Mouse (Mus musculus) mesoderm, embryonic 11.5 days (tissue): ENCODE measurements around the gene Treml4.
A peak's percentile ranks its signal among the peaks of the same experiment; 100 is the strongest.

Source experiments
- DNase-seq: peaks from one replicate; pipeline ENCODE4 v3.0.0-alpha.2; 2012; ENCODE audit warnings: low read depth, low spot score

Treml4 gene

GRCm38 (mm10) chr17:48263741-48264362, at the start of gene Treml4:
Gene Treml4 (plus strand): TSS chr17:48264295.
- DNase-seq = no peak

DNA sequence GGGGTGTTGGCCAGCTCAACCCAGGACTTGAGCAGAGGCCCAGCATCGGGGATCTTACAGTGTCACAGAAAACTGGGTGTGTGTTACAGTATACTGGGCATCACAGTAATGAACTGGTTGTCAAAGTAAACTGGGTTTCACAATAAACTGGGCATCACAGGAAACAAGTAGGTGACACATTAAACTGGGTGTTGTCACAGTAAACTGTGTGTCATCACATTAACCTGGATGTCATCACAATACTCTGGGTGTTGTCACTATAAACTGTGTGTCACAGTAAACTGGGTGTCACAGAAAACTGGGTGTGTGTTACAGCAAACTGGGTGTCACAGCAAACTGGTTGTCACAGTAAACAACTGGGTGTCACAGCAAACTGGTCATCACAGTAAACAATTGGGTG, 48.7 kb upstream of the Treml4 start:
- no peak for DNase-seq

DNA sequence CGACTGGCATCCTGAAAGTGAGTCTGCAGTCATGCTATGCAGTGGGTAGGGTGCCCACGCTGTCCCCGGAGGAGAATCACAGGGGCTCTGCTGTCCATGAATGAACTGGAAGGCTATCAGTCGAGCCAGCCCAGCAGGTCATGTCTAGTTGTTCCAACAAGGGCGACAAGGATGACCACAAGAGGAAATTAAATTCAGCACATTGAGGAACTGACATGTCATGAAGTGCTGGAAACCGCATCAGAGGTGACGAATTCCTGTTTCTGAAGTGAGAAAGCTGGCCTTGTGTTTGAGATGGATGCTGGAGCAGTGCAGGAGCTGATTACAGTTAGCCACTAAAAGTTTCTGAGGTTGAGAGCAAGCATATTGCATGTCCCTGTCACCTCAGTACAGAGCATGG, 33.4 kb upstream of the Treml4 start:
- DNase-seq = no peak

- DNase-seq = no peak
Measured at GRCm38 (mm10) chr17:48232518-48232917, 31.6 kb upstream of the Treml4 start, which contains the start of gene Trem1. Gene Trem1 (plus strand): TSS chr17:48232768.

- no peak for DNase-seq
Measured at GRCm38 (mm10) chr17:48233789-48234188, 30.3 kb upstream of the Treml4 start.

DNA sequence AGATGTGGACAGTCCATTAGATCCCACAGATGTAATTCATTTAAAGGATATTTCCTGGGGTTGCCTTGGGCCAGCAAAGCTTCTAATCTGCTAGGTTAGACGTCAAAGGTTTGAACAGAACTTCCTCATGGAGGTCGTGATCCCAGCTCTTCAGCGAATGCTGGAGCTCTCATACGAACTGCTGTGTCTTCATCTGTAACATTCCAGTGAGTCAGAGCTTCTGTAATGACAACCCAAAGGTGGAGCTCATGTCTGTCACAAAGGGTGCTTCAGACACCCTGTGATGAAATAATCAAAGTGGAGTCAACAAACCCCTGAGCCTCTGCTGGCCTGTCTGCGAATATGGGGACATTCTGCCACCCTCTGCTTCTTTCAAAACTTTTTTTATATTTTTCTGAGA, 29.5 kb upstream of the Treml4 start:
- DNase-seq = no peak

- DNase-seq = peak; percentile 58
Measured at GRCm38 (mm10) chr17:48235773-48236370, 28.2 kb upstream of the Treml4 start.

DNA sequence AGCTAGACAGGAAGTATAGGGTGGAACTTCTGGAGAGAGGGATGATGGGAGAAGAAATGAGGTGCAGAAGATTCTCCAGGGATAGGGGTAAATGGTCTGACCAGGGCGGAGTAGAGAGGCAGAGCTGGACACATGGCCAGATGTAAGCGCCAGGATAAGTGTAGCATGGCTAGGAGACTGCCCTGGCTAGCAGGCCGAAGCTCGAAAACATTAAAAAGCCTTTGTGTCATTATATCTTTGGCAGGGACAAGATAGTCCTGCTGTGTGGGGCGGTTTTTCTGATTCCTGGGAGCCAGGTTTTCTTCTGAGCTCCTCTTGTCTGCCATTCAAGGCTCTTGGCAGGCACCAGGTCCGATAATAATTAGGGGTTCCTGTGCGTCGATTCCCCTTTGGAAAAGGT, 26.5 kb upstream of the Treml4 start:
- DNase-seq = no peak

GRCm38 (mm10) chr17:48247221-48247928, 16.7 kb upstream of the Treml4 start, which contains the start of gene Trem3:
Gene Trem3 (plus strand): TSS chr17:48247777.
- no peak for DNase-seq

DNA sequence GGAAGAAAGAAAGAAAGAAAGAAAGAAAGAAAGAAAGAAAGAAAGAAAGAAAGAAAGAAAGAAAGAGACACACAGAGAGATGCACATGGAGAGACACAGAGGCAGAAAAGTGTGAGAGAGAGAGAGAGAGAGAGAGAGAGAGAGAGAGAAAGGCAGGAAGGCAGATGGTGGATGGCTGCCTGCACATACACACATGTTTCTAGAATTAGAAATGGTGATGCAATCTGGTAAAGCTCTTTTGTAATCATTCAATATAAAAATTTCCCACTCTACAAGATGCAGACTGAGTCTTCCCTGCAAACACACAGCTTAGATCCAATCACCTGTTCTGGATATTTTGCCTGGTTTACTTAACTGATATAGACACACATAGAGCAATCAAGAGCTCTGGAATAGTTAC, 15.1 kb upstream of the Treml4 start:
- no peak for DNase-seq

DNA sequence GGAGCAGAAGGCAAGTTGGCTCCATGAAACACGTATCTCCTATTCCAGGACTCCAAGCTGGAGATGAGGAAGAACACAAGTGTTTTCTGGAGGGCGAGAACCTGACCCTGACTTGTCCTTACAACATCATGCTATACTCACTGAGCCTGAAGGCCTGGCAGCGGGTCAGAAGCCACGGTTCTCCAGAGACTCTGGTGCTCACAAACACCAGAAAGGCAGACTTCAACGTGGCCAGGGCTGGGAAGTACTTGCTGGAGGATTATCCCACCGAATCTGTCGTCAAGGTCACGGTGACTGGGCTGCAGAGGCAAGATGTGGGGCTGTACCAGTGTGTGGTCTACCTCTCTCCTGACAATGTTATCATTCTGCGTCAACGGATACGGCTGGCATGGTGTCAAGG, 14.6 kb upstream of the Treml4 start:
- no peak for DNase-seq

GRCm38 (mm10) chr17:48250631-48251030, 13.5 kb upstream of the Treml4 start:
- no peak for DNase-seq

DNA sequence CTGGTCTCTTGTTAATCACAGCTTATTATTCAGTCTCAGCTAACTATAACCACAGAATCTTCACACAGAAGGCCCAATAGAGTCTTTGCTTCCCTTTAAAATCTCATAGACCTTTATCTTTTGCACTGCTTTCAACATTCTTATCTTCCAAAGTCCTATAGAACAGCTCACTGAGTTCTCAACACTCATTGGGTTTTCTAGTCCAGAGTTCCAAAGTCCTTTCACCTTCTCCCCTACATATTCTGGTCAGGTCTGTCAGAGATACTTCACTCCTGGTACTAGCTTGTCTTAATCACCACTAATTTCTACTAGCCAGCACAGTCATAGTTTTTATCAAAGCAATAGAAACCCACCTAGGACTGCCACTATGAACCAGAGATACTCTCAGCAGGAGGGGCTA, 7.5 kb upstream of the Treml4 start:
- no peak for DNase-seq

DNA sequence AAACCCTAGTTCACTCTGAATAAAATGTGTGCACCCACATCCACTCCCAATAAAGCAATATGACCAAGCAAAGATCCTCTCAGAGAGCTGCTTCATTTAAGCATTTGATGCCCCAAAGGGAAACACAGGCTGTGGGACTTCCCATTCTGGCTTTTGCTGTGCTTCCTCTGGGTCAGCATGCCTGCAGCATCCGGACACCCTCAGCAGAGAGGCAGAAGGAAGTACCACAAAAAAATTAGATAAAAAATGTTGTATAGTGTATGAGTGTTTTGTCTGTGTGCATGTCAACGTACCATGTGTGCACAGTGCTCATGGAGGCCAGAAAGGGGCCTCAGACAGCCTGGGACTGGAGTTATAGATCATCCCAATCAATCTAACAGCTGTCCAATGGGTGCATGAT, 2.2 kb upstream of the Treml4 start:
- DNase-seq = no peak

DNA sequence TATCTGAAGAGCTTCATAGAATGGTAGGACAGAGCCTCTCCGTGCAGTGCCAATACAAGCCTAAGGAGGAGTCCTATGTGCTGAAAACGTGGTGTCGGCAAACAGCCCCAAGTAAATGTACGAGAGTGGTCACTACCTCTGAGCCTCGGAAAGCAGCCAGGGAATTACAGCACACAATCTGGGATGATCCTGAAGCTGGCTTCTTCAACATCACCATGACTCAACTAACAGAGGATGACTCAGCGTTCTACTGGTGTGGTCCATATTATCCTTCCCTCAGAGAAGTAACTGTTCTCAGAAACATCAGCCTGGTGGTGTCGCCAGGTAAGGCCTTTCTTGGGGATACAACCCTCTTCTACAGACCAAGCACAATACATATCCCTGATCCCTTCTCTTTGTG, 567 bp downstream of the Treml4 start:
- DNase-seq = no peak

- DNase-seq = no peak
Measured at GRCm38 (mm10) chr17:48266138-48266537, 2.0 kb downstream of the Treml4 start.

DNA sequence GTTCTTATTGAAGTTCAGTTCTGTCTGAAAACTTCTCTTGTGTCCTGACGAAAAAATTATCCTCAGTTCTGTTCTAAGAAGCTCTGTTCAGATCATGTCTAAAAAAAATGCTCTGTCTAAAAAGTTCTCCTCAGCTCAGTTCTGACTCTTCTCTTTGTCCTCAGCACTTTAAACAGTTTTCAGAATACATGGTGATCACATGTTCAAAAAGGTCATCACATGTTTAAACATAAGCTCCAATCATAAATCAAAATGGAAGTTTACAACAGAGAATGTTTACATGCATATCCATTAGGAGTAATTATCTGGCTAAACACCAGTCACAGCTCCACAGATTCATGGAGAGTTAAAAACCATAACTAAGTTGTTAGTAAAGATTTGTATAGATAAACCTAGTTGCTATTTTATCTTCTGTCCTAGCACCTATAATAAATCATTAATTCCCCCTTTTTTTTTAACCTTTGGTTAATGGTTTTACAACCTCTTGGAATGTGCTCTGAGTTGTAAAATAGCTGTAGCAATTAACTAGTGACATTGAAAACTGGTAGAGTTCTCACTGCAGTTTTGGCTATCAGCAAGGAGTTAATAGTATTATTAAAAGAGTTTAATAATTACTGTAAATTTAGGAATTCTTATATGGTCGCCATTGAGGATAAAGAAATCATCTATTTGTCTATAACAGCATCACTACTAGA, 2.7 kb downstream of the Treml4 start:
- no peak for DNase-seq

DNA sequence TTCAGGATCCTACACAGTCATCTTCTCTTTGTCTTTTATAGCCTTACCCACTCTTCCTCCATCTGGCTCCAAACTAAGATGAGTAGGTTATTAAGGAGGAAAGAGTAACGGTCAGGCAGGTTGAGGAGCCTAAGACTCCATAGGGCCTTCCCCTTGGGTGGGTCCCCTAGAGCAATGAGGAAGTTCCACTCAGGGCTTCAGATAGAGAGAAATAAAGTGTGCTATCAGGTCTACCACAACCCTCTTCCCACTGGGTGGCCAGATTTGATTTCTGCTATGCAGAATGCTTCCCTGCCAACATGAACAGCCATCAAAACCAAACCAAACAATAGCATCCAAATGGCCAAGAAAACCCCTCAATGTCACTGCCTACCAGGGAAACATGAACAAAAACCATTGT, 3.5 kb downstream of the Treml4 start:
- DNase-seq = no peak

- DNase-seq = no peak
Measured at GRCm38 (mm10) chr17:48268276-48268675, 4.2 kb downstream of the Treml4 start.

GRCm38 (mm10) chr17:48269833-48270232, 5.7 kb downstream of the Treml4 start:
- no peak for DNase-seq

DNA sequence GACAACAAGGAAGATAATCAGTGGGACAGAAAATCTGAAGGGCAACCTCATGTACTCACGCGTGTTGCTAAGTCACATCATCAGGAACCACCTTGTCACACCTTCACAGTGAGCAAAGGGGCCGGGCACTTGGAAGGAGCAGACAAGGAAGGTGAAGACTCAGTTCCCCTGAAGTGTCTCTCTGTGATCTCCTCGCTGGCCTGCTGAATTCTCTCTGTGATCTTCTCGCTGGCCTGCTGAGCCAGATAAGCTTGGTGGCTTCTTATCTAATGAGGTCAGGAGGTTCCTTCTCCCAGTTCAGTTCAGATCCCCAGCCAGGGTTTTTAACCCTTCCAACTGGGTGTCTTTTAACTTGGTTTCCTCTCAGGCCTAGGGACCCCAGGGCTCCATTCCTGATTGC, 8.1 kb downstream of the Treml4 start:
- no peak for DNase-seq

DNA sequence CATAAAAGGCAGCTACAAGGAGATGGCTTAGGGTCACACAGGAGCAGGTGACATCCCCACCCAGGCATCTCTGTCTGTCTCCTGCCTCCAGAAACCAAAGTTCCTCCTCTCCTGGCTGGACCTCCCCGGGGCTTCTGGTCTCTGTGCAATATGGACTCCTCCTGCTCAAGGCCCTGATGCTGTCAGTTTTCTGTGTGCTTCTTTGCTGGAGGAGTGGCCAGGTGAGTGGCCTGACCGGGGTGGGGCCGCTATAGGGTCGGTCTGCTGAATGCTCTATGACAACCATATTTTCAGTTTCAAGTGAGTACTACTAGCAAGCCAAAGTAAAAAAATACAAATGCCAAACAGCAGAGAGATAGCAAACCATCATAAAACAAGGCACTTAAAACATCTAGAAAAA, 8.5 kb downstream of the Treml4 start:
- no peak for DNase-seq
